Mouse (Mus musculus) kidney, embryonic 14.5 days (tissue): ENCODE data around the gene Cblb. TPM values are rescaled to one million over a fixed set of nuclear protein-coding genes. Genes with fewer than 3 reads are reported as not detected.

Source experiments
- ATAC-seq: fragments of 200-750 bp; cut with Nextera tagmentation; 2 replicates; pipeline ENCODE4 v1.8.0; 2017; ENCODE audit warnings: moderate number of reproducible peaks, mild to moderate bottlenecking, moderate TSS enrichment, moderate library complexity; ENCODE audit not compliant: low FRiP score, low TSS enrichment
- H3K27ac ChIP-seq: fragments of 300-500 bp; sonication (generic); 2 replicates; pipeline ENCODE4 v1.5.1; 2014; ENCODE audit warnings: low read depth, mild to moderate bottlenecking, low read length, moderate library complexity, mixed read lengths
- H3K27me3 ChIP-seq: fragments of 300-500 bp; sonication (generic); 2 replicates; pipeline ENCODE4 v1.6.1; 2014; ENCODE audit warnings: mild to moderate bottlenecking, low read length; ENCODE audit not compliant: control insufficient read depth, insufficient read depth
- H3K36me3 ChIP-seq: fragments of 300-500 bp; sonication (generic); 2 replicates; pipeline ENCODE4 v1.6.1; 2014; ENCODE audit warnings: low read length, mixed read lengths; ENCODE audit not compliant: control insufficient read depth, insufficient read depth
- H3K4me1 ChIP-seq: fragments of 300-500 bp; sonication (generic); 2 replicates; pipeline ENCODE4 v1.6.1; 2014; ENCODE audit warnings: low read length, mixed read lengths; ENCODE audit not compliant: control insufficient read depth, insufficient read depth
- H3K4me2 ChIP-seq: fragments of 300-500 bp; sonication (generic); replicated peaks from 2 replicates; pipeline ENCODE4 v1.6.1; 2014; ENCODE audit warnings: low read depth, mild to moderate bottlenecking, low read length
- H3K4me3 ChIP-seq: fragments of 300-500 bp; sonication (generic); 2 replicates; pipeline ENCODE4 v1.5.1; 2014; ENCODE audit warnings: mild to moderate bottlenecking, low read length
- H3K9ac ChIP-seq: fragments of 300-500 bp; sonication (generic); 2 replicates; pipeline ENCODE4 v1.6.1; 2014; ENCODE audit warnings: low read depth, mild to moderate bottlenecking, low read length, moderate library complexity
- H3K9me3 ChIP-seq: fragments of 300-500 bp; sonication (generic); 2 replicates; pipeline ENCODE4 v1.6.1; 2016; ENCODE audit warnings: low read length; ENCODE audit not compliant: control insufficient read depth
- WGBS: fragments of 180-500 bp; shearing (Covaris S2); extraction: QIAGEN DNeasy Blood & Tissue Kit; methylation state at CpG from one replicate; pipeline ENCODE4 v1.1.7; 2014; 5-methylcytosine and 5-hydroxymethylcytosine counted together
- polyA plus RNA-seq: library from polyadenylated mRNA; unstranded; fragments of >200 nt; fragmentation: Nextera tagmentation; extraction: Ambion mirVana; gene quantifications from 2 replicates; pipeline ENCODE4 v1.2.1, GENCODE M21; 2014

Gene Cblb
- polyA plus RNA-seq, 1 experiment from 2014 or later = 27.2 TPM

- 87% methylated on average over 4 of the region's 4 CpGs for WGBS
- no peaks in the 10 kb centered on the region for H3K36me3 ChIP-seq
- no peak overlapping the region for H3K4me3 ChIP-seq
- ATAC-seq = peak; percentile 38; the same call in 1 of the 2 replicates
- H3K9ac ChIP-seq = no peak overlapping the region
- H3K4me1 ChIP-seq = no peaks in the 10 kb centered on the region
- no peak overlapping the region for H3K4me2 ChIP-seq
- no peak overlapping the region for H3K27ac ChIP-seq
- H3K9me3 ChIP-seq = no peaks in the 10 kb centered on the region
- H3K27me3 ChIP-seq = no peaks in the 10 kb centered on the region
Observed at GRCm38 (mm10) chr16:52243421-52243973, 212.5 kb downstream of the Cblb start.

GRCm38 (mm10) chr16:52250196-52250595 is 219.2 kb downstream of the Cblb start:
- Histone ChIP-seq H3K4me1 (no peaks in the 10 kb centered on the region), H3K9me3 (no peaks in the 10 kb centered on the region), H3K4me3 (no peak overlapping the region), H3K27ac (no peak overlapping the region), H3K36me3 (peaks cover 10% of the 10 kb centered on the region; the same call in 1 of the 2 replicates), H3K9ac (no peak overlapping the region), H3K4me2 (no peak overlapping the region), H3K27me3 (no peaks in the 10 kb centered on the region)
- no peak for ATAC-seq
- 89% methylated on average over 4 of the region's 4 CpGs for WGBS

GRCm38 (mm10) chr16:52250935-52251334 is 219.9 kb downstream of the Cblb start:
- no peaks in the 10 kb centered on the region for H3K4me1 ChIP-seq
- H3K4me2 ChIP-seq = no peak overlapping the region
- H3K27me3 ChIP-seq = no peaks in the 10 kb centered on the region
- H3K36me3 ChIP-seq = peaks cover 10% of the 10 kb centered on the region; the same call in 1 of the 2 replicates
- no peaks in the 10 kb centered on the region for H3K9me3 ChIP-seq
- no peak for ATAC-seq
- H3K9ac ChIP-seq = no peak overlapping the region
- H3K27ac ChIP-seq = no peak overlapping the region
- 96% methylated on average over 4 of the region's 4 CpGs for WGBS
- no peak overlapping the region for H3K4me3 ChIP-seq
